Mouse (Mus musculus) limb, embryonic 11.5 days (tissue): ENCODE data around the gene Pla2g4e. TPM values are rescaled to one million over a fixed set of nuclear protein-coding genes. Genes with fewer than 3 reads are reported as not detected.

ENCODE experiments used
- ATAC-seq: fragments of 200-750 bp; cut with Nextera tagmentation; 2 replicates; pipeline ENCODE4 v1.8.0; 2017; ENCODE audit warnings: low read depth; ENCODE audit not compliant: insufficient number of reproducible peaks, low FRiP score, low TSS enrichment
- DNase-seq: peaks from one replicate; pipeline ENCODE4 v3.0.0-alpha.2; 2015; ENCODE audit warnings: low spot score
- H3K27ac ChIP-seq: fragments of 300-500 bp; sonication (generic); replicated peaks from 2 replicates; pipeline ENCODE4 v1.5.1; 2014; ENCODE audit warnings: low read depth, mild to moderate bottlenecking, low read length
- H3K27me3 ChIP-seq: fragments of 300-500 bp; sonication (generic); 2 replicates; pipeline ENCODE4 v1.6.1; 2014; ENCODE audit warnings: mild to moderate bottlenecking, low read length, mixed read lengths; ENCODE audit not compliant: control insufficient read depth, insufficient read depth
- H3K36me3 ChIP-seq: fragments of 300-500 bp; sonication (generic); 2 replicates; pipeline ENCODE4 v1.6.1; 2014; ENCODE audit warnings: mild to moderate bottlenecking, low read length, moderate library complexity, mixed read lengths; ENCODE audit not compliant: control insufficient read depth, insufficient read depth
- H3K4me1 ChIP-seq: fragments of 300-500 bp; sonication (generic); 2 replicates; pipeline ENCODE4 v1.6.1; 2014; ENCODE audit warnings: low read length, mixed read lengths; ENCODE audit not compliant: control insufficient read depth, insufficient read depth
- H3K4me2 ChIP-seq: fragments of 300-500 bp; sonication (generic); 2 replicates; pipeline ENCODE4 v1.6.1; 2014; ENCODE audit warnings: low read depth, mild to moderate bottlenecking, moderate library complexity; ENCODE audit not compliant: severe bottlenecking
- H3K4me3 ChIP-seq: fragments of 300-500 bp; sonication (generic); 2 replicates; pipeline ENCODE4 v1.5.1; 2014; ENCODE audit warnings: low read depth, low read length
- H3K9ac ChIP-seq: fragments of 300-500 bp; sonication (generic); 2 replicates; pipeline ENCODE4 v1.6.1; 2014; ENCODE audit warnings: mild to moderate bottlenecking, low read length
- H3K9me3 ChIP-seq: fragments of 300-500 bp; sonication (generic); 2 replicates; pipeline ENCODE4 v1.6.1; 2016; ENCODE audit warnings: low read length; ENCODE audit not compliant: control insufficient read depth
- WGBS: fragments of 180-500 bp; shearing (Covaris S2); extraction: QIAGEN DNeasy Blood & Tissue Kit; methylation state at CpG from one replicate; pipeline ENCODE4 v1.1.7; 2014; 5-methylcytosine and 5-hydroxymethylcytosine counted together
- polyA plus RNA-seq: library from polyadenylated mRNA; unstranded; fragments of >200 nt; fragmentation: Nextera tagmentation; extraction: Ambion mirVana; gene quantifications from 2 replicates; pipeline ENCODE4 v1.2.1, GENCODE M21; 2014

The Pla2g4e gene
- polyA plus RNA-seq, 1 experiment from 2014 or later = not detected

DNA sequence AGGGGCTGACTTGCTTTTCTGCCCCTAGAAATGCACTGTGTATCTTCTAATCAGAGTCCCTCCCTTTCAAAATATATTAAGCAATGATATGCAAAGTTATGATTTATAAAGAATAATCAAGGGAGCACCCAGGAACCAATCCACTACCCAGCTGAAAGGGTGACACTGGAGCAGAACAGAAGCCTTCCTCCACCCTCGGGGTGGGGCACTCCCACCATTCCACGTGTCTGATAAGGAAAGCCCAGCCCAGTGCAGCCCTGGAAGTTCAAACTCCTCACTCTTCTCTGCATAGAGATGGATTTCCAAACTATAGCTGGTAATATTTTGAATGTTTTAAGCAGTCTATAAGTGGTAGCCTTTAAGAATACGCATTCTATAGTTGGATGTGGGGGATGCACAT lies 13.5 kb downstream of the Pla2g4e start:
- Histone ChIP-seq H3K9me3 (no peaks in the 10 kb centered on the region), H3K4me1 (no peaks in the 10 kb centered on the region), H3K9ac (no peak overlapping the region), H3K4me3 (no peak overlapping the region), H3K4me2 (no peak overlapping the region), H3K36me3 (no peaks in the 10 kb centered on the region), H3K27me3 (no peaks in the 10 kb centered on the region), H3K27ac (no peak overlapping the region)
- ATAC-seq = no peak
- no peak for DNase-seq
- WGBS = 69% methylated on average over 3 of the region's 3 CpGs

- Histone ChIP-seq H3K4me3 (no peak overlapping the region), H3K4me2 (no peak overlapping the region), H3K36me3 (no peaks in the 10 kb centered on the region), H3K9me3 (no peaks in the 10 kb centered on the region), H3K27me3 (no peaks in the 10 kb centered on the region), H3K9ac (no peak overlapping the region), H3K27ac (no peak overlapping the region), H3K4me1 (no peaks in the 10 kb centered on the region)
- ATAC-seq (no peak), DNase-seq (no peak)
- WGBS = 94% methylated on average over 5 of the region's 5 CpGs
Observed at GRCm38 (mm10) chr2:120214600-120214999, 30.5 kb downstream of the Pla2g4e start.

GRCm38 (mm10) chr2:120211448-120211847 lies 33.7 kb downstream of the Pla2g4e start:
- ATAC-seq = no peak
- H3K36me3 ChIP-seq = no peaks in the 10 kb centered on the region
- H3K27ac ChIP-seq = no peak overlapping the region
- no peak for DNase-seq
- no peak overlapping the region for H3K9ac ChIP-seq
- no peaks in the 10 kb centered on the region for H3K9me3 ChIP-seq
- H3K4me2 ChIP-seq = no peak overlapping the region
- H3K4me3 ChIP-seq = no peak overlapping the region
- 62% methylated on average over 2 of the region's 2 CpGs for WGBS
- no peaks in the 10 kb centered on the region for H3K27me3 ChIP-seq
- H3K4me1 ChIP-seq = no peaks in the 10 kb centered on the region

GRCm38 (mm10) chr2:120207926-120208325 lies 37.2 kb downstream of the Pla2g4e start:
- Histone ChIP-seq H3K4me3 (no peak overlapping the region), H3K4me1 (no peaks in the 10 kb centered on the region), H3K36me3 (no peaks in the 10 kb centered on the region), H3K4me2 (no peak overlapping the region), H3K9ac (no peak overlapping the region), H3K27ac (no peak overlapping the region), H3K27me3 (no peaks in the 10 kb centered on the region), H3K9me3 (no peaks in the 10 kb centered on the region)
- 56% methylated on average over 7 of the region's 7 CpGs for WGBS
- DNase-seq (no peak), ATAC-seq (no peak)

DNA sequence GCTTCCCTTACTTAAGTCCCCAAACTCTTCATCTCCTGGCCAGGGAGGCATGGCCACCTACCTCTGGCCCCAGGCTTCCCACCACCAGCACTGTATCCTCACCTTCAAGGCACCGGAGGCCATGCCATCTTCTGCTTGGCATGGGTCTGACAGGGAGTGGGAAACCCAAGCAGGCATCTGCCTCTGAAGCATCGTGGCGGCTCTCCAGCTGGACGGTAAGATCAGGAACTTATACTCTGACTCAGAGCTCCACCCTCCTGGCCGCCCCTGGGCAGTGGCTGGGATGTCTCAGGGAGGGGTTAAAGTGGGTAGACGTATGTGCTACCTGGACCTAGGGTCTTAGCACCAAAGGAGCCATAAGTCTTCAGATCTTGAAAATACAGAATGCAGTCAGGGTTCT lies 38.1 kb downstream of the Pla2g4e start:
- H3K4me3 ChIP-seq = no peak overlapping the region
- H3K27ac ChIP-seq = no peak overlapping the region
- no peak overlapping the region for H3K4me2 ChIP-seq
- no peaks in the 10 kb centered on the region for H3K27me3 ChIP-seq
- H3K36me3 ChIP-seq = no peaks in the 10 kb centered on the region
- ATAC-seq (no peak), DNase-seq (no peak)
- 88% methylated on average over 6 of the region's 6 CpGs for WGBS
- no peaks in the 10 kb centered on the region for H3K9me3 ChIP-seq
- H3K9ac ChIP-seq = no peak overlapping the region
- H3K4me1 ChIP-seq = no peaks in the 10 kb centered on the region

GRCm38 (mm10) chr2:120203742-120204141 lies 41.4 kb downstream of the Pla2g4e start:
- Histone ChIP-seq H3K36me3 (no peaks in the 10 kb centered on the region), H3K4me3 (no peak overlapping the region), H3K9me3 (no peaks in the 10 kb centered on the region), H3K27me3 (no peaks in the 10 kb centered on the region), H3K4me1 (no peaks in the 10 kb centered on the region), H3K27ac (no peak overlapping the region), H3K9ac (no peak overlapping the region), H3K4me2 (no peak overlapping the region)
- DNase-seq = no peak
- 76% methylated on average over 3 of the region's 3 CpGs for WGBS
- ATAC-seq = no peak

- 92% methylated on average over 7 of the region's 7 CpGs for WGBS
- no peak for DNase-seq
- Histone ChIP-seq H3K27me3 (no peaks in the 10 kb centered on the region), H3K4me1 (no peaks in the 10 kb centered on the region), H3K9me3 (no peaks in the 10 kb centered on the region), H3K4me2 (no peak overlapping the region), H3K9ac (no peak overlapping the region), H3K36me3 (no peaks in the 10 kb centered on the region), H3K27ac (no peak overlapping the region), H3K4me3 (no peak overlapping the region)
- no peak for ATAC-seq
Observed at GRCm38 (mm10) chr2:120200077-120200476, 45.1 kb downstream of the Pla2g4e start.

- WGBS = 99% methylated on average over 4 of the region's 4 CpGs
- Histone ChIP-seq H3K27ac (no peak overlapping the region), H3K9me3 (no peaks in the 10 kb centered on the region), H3K36me3 (no peaks in the 10 kb centered on the region), H3K4me3 (no peak overlapping the region), H3K27me3 (no peaks in the 10 kb centered on the region), H3K9ac (no peak overlapping the region), H3K4me2 (no peak overlapping the region), H3K4me1 (no peaks in the 10 kb centered on the region)
- ATAC-seq (no peak), DNase-seq (no peak)
Observed at GRCm38 (mm10) chr2:120188174-120188573, 57.0 kb downstream of the Pla2g4e start.

GRCm38 (mm10) chr2:120187583-120187982 lies 57.6 kb downstream of the Pla2g4e start:
- ATAC-seq = no peak

More at GRCm38 (mm10) chr2:120187583-120187982, 57.6 kb downstream of the Pla2g4e start:
- no peak for DNase-seq
- Histone ChIP-seq H3K4me2 (no peak overlapping the region), H3K9me3 (no peaks in the 10 kb centered on the region), H3K4me1 (no peaks in the 10 kb centered on the region), H3K27me3 (no peaks in the 10 kb centered on the region), H3K9ac (no peak overlapping the region), H3K4me3 (no peak overlapping the region), H3K36me3 (no peaks in the 10 kb centered on the region), H3K27ac (no peak overlapping the region)
- 90% methylated on average over 1 of the region's 1 CpGs for WGBS
